Mouse (Mus musculus) thymus, adult 2 months (tissue): ENCODE results near the gene Vamp8. TPM values are rescaled to one million over a fixed set of nuclear protein-coding genes. Genes with fewer than 3 reads are reported as not detected.
A peak's percentile ranks its signal among the peaks of the same experiment; 100 is the strongest.

Experiments
- DNase-seq: peaks from one replicate; pipeline ENCODE4 v3.0.0; 2021
- H3K27ac ChIP-seq: fragments of 200-500 bp; 2 replicates; pipeline ENCODE4 v1.5.1; 2012; ENCODE audit warnings: low read length, control low read depth; ENCODE audit not compliant: control insufficient read depth, insufficient read depth
- H3K27me3 ChIP-seq: fragments of 200-500 bp; 2 replicates; pipeline ENCODE4 v1.6.1; 2012; ENCODE audit warnings: mild to moderate bottlenecking, low read length, moderate library complexity, mixed read lengths; ENCODE audit not compliant: control insufficient read depth, insufficient read depth
- H3K36me3 ChIP-seq: fragments of 200-500 bp; 2 replicates; pipeline ENCODE4 v1.6.1; 2012; ENCODE audit warnings: mild to moderate bottlenecking, low read length, moderate library complexity; ENCODE audit not compliant: control insufficient read depth, insufficient read depth
- H3K4me1 ChIP-seq: fragments of 200-500 bp; replicated peaks from 2 replicates; pipeline ENCODE4 v1.6.1; 2012; ENCODE audit warnings: low read length; ENCODE audit not compliant: control insufficient read depth, insufficient read depth
- H3K4me3 ChIP-seq: fragments of 200-500 bp; 2 replicates; pipeline ENCODE4 v1.5.1; 2012; ENCODE audit warnings: mild to moderate bottlenecking, low read length, control low read depth, moderate library complexity; ENCODE audit not compliant: control insufficient read depth, insufficient read depth
- CTCF ChIP-seq: fragments of 200-500 bp; IDR thresholded peaks from 2 replicates; pipeline ENCODE4 v1.5.1; 2012; ENCODE audit warnings: mild to moderate bottlenecking, control low read depth, low read length, moderate library complexity, borderline replicate concordance; ENCODE audit not compliant: control insufficient read depth, poor library complexity, insufficient read depth; ENCODE audit errors: extremely low read depth
- POLR2A ChIP-seq: fragments of 200-500 bp; IDR thresholded peaks from 2 replicates; pipeline ENCODE4 v1.6.1; 2012; ENCODE audit warnings: mild to moderate bottlenecking, low read length, control low read depth, moderate library complexity; ENCODE audit not compliant: control insufficient read depth, poor library complexity, insufficient read depth; ENCODE audit errors: extremely low read depth
- WGBS: fragments of 180-500 bp; shearing (Covaris S2); methylation state at CpG from one replicate; pipeline ENCODE4 v1.1.7; 2018; 5-methylcytosine and 5-hydroxymethylcytosine counted together
- polyA plus RNA-seq: library from polyadenylated mRNA; depleted of rRNA; stranded (reverse); fragments of >200 nt; gene quantifications from 2 replicates; pipeline ENCODE4 v1.2.3, GENCODE M21; 2012

The Vamp8 gene
- polyA plus RNA-seq, 1 experiment = 149 TPM

DNA sequence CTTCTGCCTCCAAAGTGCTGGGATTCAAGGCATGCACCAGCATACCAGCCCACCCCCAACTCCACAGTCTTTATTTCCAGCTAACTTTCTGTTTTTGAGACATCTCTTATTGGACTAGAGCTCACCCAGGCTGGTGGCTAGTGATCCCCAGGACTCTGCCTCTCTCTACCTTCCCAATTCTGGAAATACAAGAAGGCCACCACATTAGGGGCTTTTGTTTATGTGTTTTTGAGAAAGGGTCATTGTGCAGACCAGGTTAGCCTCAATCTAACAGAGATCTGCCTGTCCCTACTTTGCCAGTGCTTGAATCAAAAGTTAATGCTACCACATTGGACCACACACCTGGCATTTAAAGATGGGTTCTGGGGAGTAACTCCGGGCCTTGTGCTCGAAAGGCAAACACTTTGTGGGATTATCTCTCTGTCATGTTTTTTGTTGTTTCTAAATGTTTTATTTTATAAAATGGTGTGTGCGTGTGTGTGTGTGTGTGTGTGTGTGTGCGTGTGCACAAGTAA, 23.0 kb downstream of the Vamp8 start:
- no peaks in the 10 kb centered on the region for H3K27me3 ChIP-seq
- 0 out of 2 replicates have a peak, but pooled peaks cover 2% of the 10 kb centered on the region for H3K4me1 ChIP-seq
- no peaks in the 10 kb centered on the region for H3K36me3 ChIP-seq
- no peak for TF ChIP-seq CTCF
- TF ChIP-seq POLR2A = no peak
- WGBS = 81% methylated on average over 4 of the region's 4 CpGs
- DNase-seq = no peak
- no peak overlapping the region for H3K4me3 ChIP-seq
- H3K27ac ChIP-seq = no peak overlapping the region

DNA sequence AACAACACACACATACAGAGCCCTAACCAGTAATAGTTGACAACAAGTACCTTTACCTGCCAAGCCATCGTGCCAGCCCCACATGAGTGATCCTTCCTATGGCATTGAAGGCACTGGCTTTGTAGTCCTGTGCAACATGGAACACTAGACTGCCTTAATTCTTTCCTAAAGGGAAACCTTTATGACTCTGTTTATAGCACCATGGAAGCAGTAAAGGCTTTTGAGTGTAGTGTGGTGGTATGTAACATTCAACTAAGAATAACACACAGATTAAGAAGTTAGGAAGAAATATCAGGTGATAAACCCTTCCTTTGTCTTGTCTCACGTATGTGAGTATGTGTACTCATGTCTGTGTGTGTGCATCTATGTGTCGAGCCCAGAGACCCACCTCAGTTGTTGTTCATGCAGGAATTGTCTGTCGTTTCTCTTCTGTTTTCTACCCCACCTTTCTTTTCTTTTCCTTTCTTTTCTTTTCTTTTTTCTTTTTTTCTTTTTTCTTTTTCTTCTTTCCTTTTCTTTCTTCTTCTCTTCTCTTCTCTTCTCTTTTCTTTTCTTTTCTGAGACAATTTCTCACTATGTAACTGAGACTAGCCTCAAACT, 23.6 kb downstream of the Vamp8 start, which contains the start of gene Rnf181:
Gene Rnf181, minus strand, starts transcription at position 113 of the 600 bp plus-strand sequence.
- DNase-seq = no peak
- Histone ChIP-seq H3K4me3 (no peak within 1 kb of the TSS), H3K4me1 (0 out of 2 replicates have a peak, but pooled peaks cover 2% of the 10 kb centered on the region), H3K27me3 (no peaks in the 10 kb centered on the region), H3K27ac (no peak within 1 kb of the TSS), H3K36me3 (no peaks in the 10 kb centered on the region)
- 88% methylated on average over 4 of the region's 4 CpGs for WGBS
- TF ChIP-seq POLR2A = no peak
- TF ChIP-seq CTCF = no peak

DNA sequence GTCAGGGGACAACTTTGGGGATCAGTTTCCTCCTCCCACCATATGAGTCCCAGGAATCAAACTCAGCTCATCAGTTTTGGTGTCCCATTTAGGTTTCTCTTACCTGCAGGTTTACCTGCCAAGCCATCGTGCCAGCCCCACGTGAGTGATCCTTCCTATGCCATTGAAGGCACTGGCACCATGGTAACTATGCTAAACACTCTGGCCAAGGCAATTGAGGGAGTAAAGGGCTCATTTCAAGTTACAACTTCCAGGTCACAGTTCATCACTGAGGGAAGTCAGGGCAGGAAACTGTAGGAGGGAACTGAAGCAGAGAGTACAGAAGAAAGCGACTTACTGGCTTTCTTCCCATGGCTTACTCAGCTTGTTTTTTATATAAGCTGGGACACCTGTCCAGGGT, 24.2 kb downstream of the Vamp8 start:
- Histone ChIP-seq H3K36me3 (no peaks in the 10 kb centered on the region), H3K4me3 (no peak overlapping the region), H3K27ac (no peak overlapping the region), H3K4me1 (peaks cover 6% of the 10 kb centered on the region), H3K27me3 (no peaks in the 10 kb centered on the region)
- no peak for TF ChIP-seq POLR2A
- WGBS = 67% methylated on average over 3 of the region's 3 CpGs
- DNase-seq = no peak

DNA sequence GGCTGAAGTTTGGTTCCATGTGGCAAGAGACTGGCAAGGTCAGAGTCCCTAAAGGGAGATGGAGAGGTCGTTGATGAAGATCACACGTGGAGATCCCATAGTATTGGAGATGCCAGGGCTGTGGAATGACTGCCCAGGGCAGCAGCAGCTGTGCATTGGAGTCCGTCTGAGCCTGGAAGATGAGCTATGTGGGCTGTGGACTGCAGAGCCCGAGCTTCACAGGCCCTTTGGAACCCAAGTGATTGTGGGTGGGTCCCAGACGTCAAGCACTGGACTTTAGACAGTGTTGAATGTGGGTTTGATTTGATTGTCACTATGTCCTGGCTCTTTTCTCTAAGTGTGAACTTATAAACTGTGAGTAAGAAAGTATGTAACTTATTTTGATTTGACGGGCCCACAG, 25.5 kb downstream of the Vamp8 start:
- Histone ChIP-seq H3K27ac (no peak overlapping the region), H3K36me3 (0 out of 2 replicates have a peak, but pooled peaks cover 4% of the 10 kb centered on the region), H3K4me3 (no peak overlapping the region), H3K27me3 (no peaks in the 10 kb centered on the region), H3K4me1 (peaks cover 11% of the 10 kb centered on the region)
- TF ChIP-seq POLR2A (no peak), CTCF (no peak)
- DNase-seq = no peak
- 82% methylated on average over 6 of the region's 6 CpGs for WGBS

DNA sequence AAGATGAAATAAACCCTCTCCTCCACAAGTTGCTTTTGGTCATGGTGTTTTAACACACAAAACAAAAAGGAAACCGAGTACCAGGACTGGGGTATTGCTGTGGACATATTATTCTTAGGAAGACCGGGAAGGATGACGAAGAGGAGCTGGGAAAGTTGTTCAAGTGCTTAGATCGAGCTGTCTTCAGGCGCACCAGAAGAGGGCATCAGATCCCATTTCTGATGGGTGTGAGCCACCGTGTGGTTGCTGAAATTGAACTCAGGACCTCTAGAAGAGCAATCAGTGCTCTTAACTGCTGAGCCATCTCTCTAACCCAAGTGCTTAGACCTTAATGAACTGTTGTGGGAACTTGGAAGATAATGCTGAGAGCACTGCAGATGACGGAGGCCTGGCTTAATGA, 26.5 kb downstream of the Vamp8 start:
- TF ChIP-seq POLR2A (no peak), CTCF (no peak)
- H3K4me1 ChIP-seq = peaks cover 11% of the 10 kb centered on the region
- H3K27me3 ChIP-seq = no peaks in the 10 kb centered on the region
- peaks cover 13% of the 10 kb centered on the region; the same call in 1 of the 2 replicates for H3K36me3 ChIP-seq
- 62% methylated on average over 7 of the region's 7 CpGs for WGBS
- no peak overlapping the region for H3K4me3 ChIP-seq
- no peak overlapping the region for H3K27ac ChIP-seq
- no peak for DNase-seq

DNA sequence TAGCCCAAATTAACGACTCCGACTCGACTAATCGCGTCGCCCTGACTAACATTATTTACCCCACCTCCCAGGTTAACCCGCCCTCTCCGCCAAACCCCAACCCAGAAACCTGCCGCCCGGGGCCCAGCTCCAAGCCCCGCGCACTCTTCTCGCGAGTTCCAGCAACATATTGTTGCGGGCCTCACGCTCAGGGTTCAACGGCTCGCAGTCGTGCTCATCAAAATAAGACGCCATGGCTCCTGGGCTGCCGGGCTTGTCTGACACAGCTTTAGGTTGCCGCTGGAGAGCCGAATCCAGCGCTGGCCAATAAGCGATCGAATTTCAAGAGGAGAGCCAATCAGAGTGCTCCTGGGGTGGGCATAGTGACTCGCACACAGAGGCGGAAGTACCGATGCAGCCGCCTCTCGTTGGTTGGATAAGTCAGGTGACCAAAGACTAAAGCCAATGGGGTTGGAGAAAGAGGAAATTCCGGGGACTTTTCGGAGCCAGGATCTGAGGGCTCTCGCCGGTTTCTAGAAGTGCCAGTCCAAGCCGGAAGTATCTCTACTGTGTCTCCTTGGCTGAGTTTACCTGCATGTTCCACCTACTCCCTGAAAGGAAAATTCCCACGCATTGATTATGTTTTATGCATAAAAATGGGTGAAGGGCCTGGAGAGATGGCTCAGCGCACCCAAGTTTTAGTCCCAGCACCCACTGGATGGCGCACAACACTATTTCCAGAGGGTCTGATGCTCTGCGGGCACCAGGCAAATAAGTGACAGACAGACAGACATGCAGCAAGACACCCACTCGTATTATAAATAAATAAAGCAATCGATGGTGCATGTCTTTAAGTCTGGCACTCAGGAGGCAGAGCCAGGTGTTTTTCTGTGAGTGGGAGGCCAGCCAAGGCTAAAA, 28.1 kb downstream of the Vamp8 start:
- Histone ChIP-seq H3K27me3 (no peaks in the 10 kb centered on the region), H3K4me3 (peak overlapping the region; percentile 70), H3K27ac (peak overlapping the region; percentile 79), H3K36me3 (peaks cover 13% of the 10 kb centered on the region; the same call in 1 of the 2 replicates), H3K4me1 (peaks cover 11% of the 10 kb centered on the region)
- WGBS = under 1% methylated on average over 42 of the region's 42 CpGs
- DNase-seq = peak; percentile 97
- peak; percentile 73 for TF ChIP-seq POLR2A
- no peak for TF ChIP-seq CTCF
